Mouse (Mus musculus): ENCODE measurements at regions not wholly inside any gene's neighbourhood (a gene's known extent, or its start where the extent isn't known, plus 50 kb on each side); places are given as distances from the start of the nearest gene placed in this dataset.

DNA sequence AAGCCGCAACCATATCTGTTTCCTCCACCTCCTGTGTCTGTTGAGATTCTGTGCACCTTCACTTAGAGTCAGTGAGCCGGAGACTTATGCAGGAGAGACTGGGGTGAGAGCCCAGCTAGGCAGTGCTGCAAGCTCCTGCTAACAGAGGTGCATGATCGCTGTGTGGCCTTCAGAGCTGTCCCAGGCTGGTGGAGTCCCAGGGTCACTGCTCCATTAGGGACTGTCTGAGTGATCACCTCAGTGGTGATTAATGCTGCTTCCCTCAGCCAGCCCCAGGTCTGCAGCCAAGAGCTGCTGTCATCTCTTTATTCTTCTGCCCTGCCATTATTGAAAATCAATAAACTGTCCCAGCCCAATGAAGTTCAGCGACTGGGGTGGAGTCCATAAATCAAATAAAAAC lies 69.0 kb upstream of the Aldh1b1 start:
- TF ChIP-seq CTCF (IDR thresholded peaks at IDR 0.05; ENCODE audit: low read depth) (no peak), EP300 (optimal IDR thresholded peaks at IDR 0.05) (no peak)

Data from stomach, postnatal 0 days (tissue).